Mouse (Mus musculus) cerebellum, adult 9-11 months (tissue): ENCODE results near the gene Pdk3.

Source experiments
- DNase-seq: peaks from one replicate; pipeline ENCODE4 v3.0.0; 2022

The Pdk3 gene

GRCm38 (mm10) chrX:93831561-93832336, at the start of gene Pdk3:
Pdk3 (minus strand) TSS chrX:93832201.
- peak; percentile 92 for DNase-seq

GRCm38 (mm10) chrX:93877634-93878016, 45.6 kb upstream of the Pdk3 start:
- no peak for DNase-seq

- DNase-seq, result no peak
Measured at GRCm38 (mm10) chrX:93876981-93877633, 45.1 kb upstream of the Pdk3 start.

DNA sequence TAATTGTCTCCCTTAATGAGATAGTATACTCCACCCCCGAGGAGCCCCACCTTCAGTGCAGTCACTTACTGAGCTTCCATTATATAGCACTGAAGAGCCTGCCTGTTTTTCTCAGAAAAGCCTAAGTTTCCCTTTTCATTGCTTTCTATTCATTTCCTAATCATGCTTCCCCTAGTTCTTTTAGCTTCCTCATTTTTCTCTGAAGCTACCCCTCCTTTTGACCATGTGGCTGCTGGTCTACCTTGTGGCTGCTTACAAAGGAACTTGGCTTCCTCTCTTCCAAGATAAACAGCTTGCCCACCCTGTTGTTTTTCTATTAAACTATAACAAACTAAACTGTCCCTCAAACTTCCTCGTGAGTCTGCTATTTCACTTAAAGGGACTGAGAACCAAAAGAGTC, 31.4 kb upstream of the Pdk3 start:
- DNase-seq, result no peak

DNA sequence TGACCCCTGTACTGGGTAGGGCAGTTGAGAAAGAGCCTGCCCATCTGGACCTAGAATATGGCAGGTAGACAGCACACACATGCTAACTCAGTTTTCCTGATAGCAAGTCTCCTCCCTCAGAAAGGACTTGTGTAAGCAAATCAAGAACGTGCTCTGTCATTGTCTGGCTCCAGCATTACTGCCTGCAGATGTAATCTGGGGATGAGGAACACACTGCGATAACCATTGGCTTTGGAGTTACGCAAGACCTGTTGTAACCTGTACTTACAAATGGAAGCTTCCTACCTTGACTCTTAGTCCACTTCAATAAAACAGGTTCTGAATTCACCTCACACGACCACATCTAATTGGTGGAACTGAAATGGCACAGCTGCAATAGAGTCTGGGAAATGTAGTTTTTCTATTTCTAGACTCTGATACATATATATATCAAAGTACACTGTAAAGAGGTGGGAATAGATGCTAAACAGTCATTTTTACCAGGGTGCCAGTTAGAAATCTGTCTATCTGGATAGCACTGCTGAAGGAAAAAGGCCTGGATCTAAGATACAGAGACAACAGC, 30.6 kb upstream of the Pdk3 start:
- DNase-seq, result no peak

GRCm38 (mm10) chrX:93857756-93858155, 25.8 kb upstream of the Pdk3 start:
- DNase-seq, result no peak

GRCm38 (mm10) chrX:93832337-93832884, 410 bp upstream of the Pdk3 start:
- DNase-seq, result no peak

DNA sequence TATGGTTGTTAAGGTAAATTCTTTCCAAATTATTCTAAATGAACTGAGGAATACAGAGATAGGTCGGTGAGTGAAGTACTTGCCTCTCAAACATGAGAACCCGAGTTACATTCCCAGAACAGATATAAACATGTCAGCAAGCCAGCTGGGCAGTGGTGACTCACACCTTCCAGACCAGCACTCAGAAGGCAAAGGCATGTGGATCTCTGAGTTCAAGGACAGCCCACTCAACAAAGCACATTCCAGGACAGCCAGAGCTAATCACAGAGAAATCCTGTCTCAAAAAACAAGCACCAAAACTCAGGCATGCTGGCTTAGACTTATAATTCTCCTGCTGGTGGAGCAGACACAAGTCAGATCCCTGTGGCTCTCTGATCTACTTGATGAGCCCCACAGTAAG, 6.2 kb downstream of the Pdk3 start:
- DNase-seq, result no peak

- no peak for DNase-seq
Measured at GRCm38 (mm10) chrX:93808040-93808439, 24.0 kb downstream of the Pdk3 start.

- DNase-seq, result peak; percentile 17
Measured at GRCm38 (mm10) chrX:93793168-93793567, 38.8 kb downstream of the Pdk3 start.

- DNase-seq, result no peak
Measured at GRCm38 (mm10) chrX:93789562-93789961, 42.4 kb downstream of the Pdk3 start.

GRCm38 (mm10) chrX:93760770-93761169, 71.2 kb downstream of the Pdk3 start:
- DNase-seq, result no peak

DNA sequence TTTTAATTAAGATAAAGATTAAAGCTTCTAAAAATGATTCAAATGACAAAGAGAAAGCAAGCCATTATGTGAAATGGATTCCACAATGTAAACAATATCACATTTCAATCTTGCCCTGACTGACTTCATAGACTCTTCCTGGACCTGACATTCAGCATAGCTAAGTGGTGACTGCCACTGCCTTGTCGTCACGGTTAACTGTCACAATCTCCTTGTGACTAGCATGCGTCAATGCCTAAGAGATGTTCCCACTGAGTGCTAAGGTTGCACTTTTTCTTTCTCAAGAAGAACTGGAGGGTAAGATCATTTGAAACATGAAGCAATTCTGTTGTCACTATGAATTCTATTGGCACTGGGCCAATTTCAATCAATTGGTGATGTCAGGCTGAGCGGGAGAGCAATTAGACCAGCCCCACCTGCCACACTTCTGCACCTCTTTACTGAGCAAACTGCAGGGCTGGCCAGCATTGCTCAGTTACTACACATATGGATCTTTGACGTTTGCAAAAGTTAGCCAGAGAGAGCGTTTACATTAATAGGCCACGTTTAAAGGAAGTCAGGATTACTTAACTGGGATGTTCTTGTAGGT, 75.0 kb downstream of the Pdk3 start:
- DNase-seq, result no peak

- no peak for DNase-seq
Measured at GRCm38 (mm10) chrX:93755210-93755842, 76.7 kb downstream of the Pdk3 start.

GRCm38 (mm10) chrX:93750566-93750965, 81.4 kb downstream of the Pdk3 start:
- DNase-seq, result no peak

GRCm38 (mm10) chrX:93749165-93749564, 82.8 kb downstream of the Pdk3 start:
- no peak for DNase-seq

GRCm38 (mm10) chrX:93732975-93733748, 98.8 kb downstream of the Pdk3 start:
- DNase-seq, result no peak

GRCm38 (mm10) chrX:93732407-93732806, 99.6 kb downstream of the Pdk3 start:
- no peak for DNase-seq

DNA sequence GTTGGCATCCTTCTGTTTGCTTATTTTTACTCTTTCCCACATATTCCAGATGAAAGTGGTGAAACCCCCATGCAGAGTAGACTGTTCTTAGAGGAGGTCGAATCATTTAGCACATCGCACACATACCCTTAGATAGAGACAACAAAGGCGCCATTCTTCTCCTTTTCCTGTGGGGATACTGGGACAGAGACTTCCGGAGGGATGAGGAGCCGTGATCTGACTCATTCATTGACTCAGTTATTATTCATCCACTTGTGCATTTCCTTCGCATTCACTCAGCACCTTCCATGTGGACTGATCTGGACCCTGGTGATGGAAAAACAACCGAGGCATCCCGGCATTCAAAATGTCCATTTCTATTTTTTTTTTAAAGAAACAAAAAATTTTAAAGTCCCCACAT, 101.1 kb downstream of the Pdk3 start:
- DNase-seq, result no peak

GRCm38 (mm10) chrX:93729529-93729928, 102.5 kb downstream of the Pdk3 start:
- DNase-seq, result no peak
